Mouse (Mus musculus) hindbrain, embryonic 12.5 days (tissue): Measurements from ENCODE around the gene Gmnn. TPM values are rescaled to one million over a fixed set of nuclear protein-coding genes. Genes with fewer than 3 reads are reported as not detected.
A peak's percentile ranks its signal among the peaks of the same experiment; 100 is the strongest.

Experiments
- ATAC-seq: fragments of 200-750 bp; cut with Nextera tagmentation; 2 replicates; pipeline ENCODE4 v1.8.0; 2017; ENCODE audit warnings: moderate TSS enrichment; ENCODE audit not compliant: low FRiP score
- H3K27ac ChIP-seq: fragments of 300-500 bp; sonication (generic); 2 replicates; pipeline ENCODE4 v1.5.1; 2016; ENCODE audit warnings: mild to moderate bottlenecking
- H3K27me3 ChIP-seq: fragments of 300-500 bp; sonication (generic); 2 replicates; pipeline ENCODE4 v1.6.1; 2016; ENCODE audit warnings: mild to moderate bottlenecking
- H3K36me3 ChIP-seq: fragments of 300-500 bp; sonication (generic); 2 replicates; pipeline ENCODE4 v1.6.1; 2016; ENCODE audit warnings: mild to moderate bottlenecking
- H3K4me1 ChIP-seq: fragments of 300-500 bp; sonication (generic); 2 replicates; pipeline ENCODE4 v1.6.1; 2016
- H3K4me2 ChIP-seq: fragments of 300-500 bp; sonication (generic); replicated peaks from 2 replicates; pipeline ENCODE4 v1.6.1; 2016; ENCODE audit warnings: mild to moderate bottlenecking
- H3K4me3 ChIP-seq: fragments of 300-500 bp; sonication (generic); 2 replicates; pipeline ENCODE4 v1.5.1; 2016; ENCODE audit warnings: mild to moderate bottlenecking
- H3K9ac ChIP-seq: fragments of 300-500 bp; sonication (generic); 2 replicates; pipeline ENCODE4 v1.6.1; 2016; ENCODE audit warnings: mild to moderate bottlenecking, moderate library complexity
- H3K9me3 ChIP-seq: fragments of 300-500 bp; sonication (generic); replicated peaks from 2 replicates; pipeline ENCODE4 v1.6.1; 2016; ENCODE audit warnings: mild to moderate bottlenecking
- whole genome bisulfite sequencing: fragments of 180-500 bp; shearing (Covaris S2); methylation state at CpG from one replicate; pipeline ENCODE4 v1.1.7; 2016; 5-methylcytosine and 5-hydroxymethylcytosine counted together
- polyA plus RNA-seq: library from polyadenylated mRNA; unstranded; fragments of >200 nt; fragmentation: Nextera tagmentation; extraction: Ambion mirVana; gene quantifications from 2 replicates; pipeline ENCODE4 v1.2.1, GENCODE M21; 2016

Gene Gmnn
- polyA plus RNA-seq, 1 experiment from 2014 or later = 76.3 TPM

- Histone ChIP-seq H3K27ac (no peak overlapping the region), H3K4me1 (peaks cover 14% of the 10 kb centered on the region), H3K4me2 (no peak overlapping the region), H3K4me3 (no peak overlapping the region), H3K36me3 (peaks cover 21% of the 10 kb centered on the region; the same call in 1 of the 2 replicates), H3K9ac (no peak overlapping the region), H3K9me3 (no peaks in the 10 kb centered on the region), H3K27me3 (peaks cover 6% of the 10 kb centered on the region; the same call in 1 of the 2 replicates)
- no peak for ATAC-seq
- 67% methylated on average over 7 of the region's 7 CpGs for WGBS
These were observed 44.0 kb downstream of the Gmnn start for GRCm38 (mm10) chr13:24717677-24718076.

GRCm38 (mm10) chr13:24716441-24716840, 45.3 kb downstream of the Gmnn start:
- H3K27ac ChIP-seq = no peak overlapping the region
- 83% methylated on average over 9 of the region's 9 CpGs for WGBS
- H3K9me3 ChIP-seq = no peaks in the 10 kb centered on the region
- peaks cover 6% of the 10 kb centered on the region; the same call in 1 of the 2 replicates for H3K27me3 ChIP-seq
- ATAC-seq = no peak
- H3K4me2 ChIP-seq = no peak overlapping the region
- peaks cover 21% of the 10 kb centered on the region; the same call in 1 of the 2 replicates for H3K36me3 ChIP-seq
- peaks cover 14% of the 10 kb centered on the region for H3K4me1 ChIP-seq
- no peak overlapping the region for H3K4me3 ChIP-seq
- H3K9ac ChIP-seq = no peak overlapping the region

- H3K9ac ChIP-seq = no peak overlapping the region
- no peak overlapping the region for H3K4me3 ChIP-seq
- ATAC-seq = no peak
- no peak overlapping the region for H3K27ac ChIP-seq
- no peak overlapping the region for H3K4me2 ChIP-seq
- H3K9me3 ChIP-seq = no peaks in the 10 kb centered on the region
- H3K36me3 ChIP-seq = peaks cover 21% of the 10 kb centered on the region; the same call in 1 of the 2 replicates
- 58% methylated on average over 5 of the region's 5 CpGs for WGBS
- H3K4me1 ChIP-seq = peaks cover 14% of the 10 kb centered on the region
- peaks cover 6% of the 10 kb centered on the region; the same call in 1 of the 2 replicates for H3K27me3 ChIP-seq
These were observed 46.1 kb downstream of the Gmnn start for GRCm38 (mm10) chr13:24715601-24716000.

DNA sequence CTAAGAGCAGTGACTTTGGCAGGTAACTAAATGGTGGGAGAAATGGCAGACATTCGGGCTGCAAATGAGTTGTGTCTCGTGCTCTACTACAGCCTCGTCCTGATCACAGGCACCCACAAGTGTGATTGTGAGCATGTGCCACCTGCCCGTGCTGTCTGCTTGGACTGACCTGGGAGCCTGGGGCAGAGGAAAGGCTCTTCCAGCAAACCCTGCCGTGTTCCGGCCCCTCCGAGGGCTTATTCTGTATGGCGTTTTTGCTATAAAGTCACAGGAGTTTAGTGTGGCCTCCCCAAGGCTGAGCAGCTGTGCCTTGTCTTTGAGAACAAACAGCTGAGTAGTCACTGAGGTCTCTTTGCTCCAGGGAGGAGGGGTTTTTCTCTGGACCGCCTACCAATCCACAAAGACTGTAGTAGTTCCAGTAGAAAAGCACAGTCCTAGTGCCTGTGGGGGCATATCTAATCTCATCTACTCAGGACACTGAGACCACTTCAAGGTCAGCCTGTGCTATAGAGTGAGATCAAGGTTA, 47.3 kb downstream of the Gmnn start:
- WGBS = 73% methylated on average over 9 of the region's 9 CpGs
- H3K4me3 ChIP-seq = no peak overlapping the region
- no peak overlapping the region for H3K4me2 ChIP-seq
- no peak overlapping the region for H3K9ac ChIP-seq
- H3K9me3 ChIP-seq = no peaks in the 10 kb centered on the region
- ATAC-seq = no peak
- no peak overlapping the region for H3K27ac ChIP-seq
- H3K36me3 ChIP-seq = peaks cover 21% of the 10 kb centered on the region; the same call in 1 of the 2 replicates
- H3K4me1 ChIP-seq = peaks cover 14% of the 10 kb centered on the region
- peaks cover 6% of the 10 kb centered on the region; the same call in 1 of the 2 replicates for H3K27me3 ChIP-seq

DNA sequence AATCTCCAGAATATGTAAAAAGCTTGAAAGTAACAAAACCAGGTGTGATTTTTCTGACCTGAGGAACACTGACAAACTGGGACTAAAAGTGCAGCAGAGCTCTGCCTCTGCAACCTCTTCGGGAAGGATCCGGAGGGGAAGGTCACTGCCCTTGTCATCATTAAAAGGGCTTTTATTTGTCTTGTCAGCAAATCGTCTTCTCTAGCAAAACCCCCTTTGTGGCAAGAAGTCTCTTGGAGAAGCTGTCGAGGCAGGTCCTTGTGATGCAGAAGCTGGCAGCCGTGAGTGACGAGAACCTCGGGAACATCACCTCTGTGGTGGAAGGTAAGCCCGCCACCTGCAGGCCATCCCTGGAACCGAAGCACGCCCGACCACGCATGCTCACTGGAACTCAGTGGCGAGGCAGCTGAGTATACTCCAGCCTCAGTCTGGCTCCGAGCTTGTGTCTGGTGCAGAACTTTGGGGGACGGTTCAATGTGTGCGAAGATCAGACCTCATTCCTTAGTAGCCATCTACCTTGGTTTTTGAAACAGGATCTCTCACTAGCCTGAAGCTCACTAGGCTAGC, 48.2 kb downstream of the Gmnn start:
- WGBS = 6% methylated on average over 16 of the region's 16 CpGs
- Histone ChIP-seq H3K27ac (no peak overlapping the region), H3K4me1 (peaks cover 14% of the 10 kb centered on the region), H3K4me3 (peak overlapping the region; percentile 5; the same call in 1 of the 2 replicates), H3K4me2 (peak overlapping the region; percentile 31), H3K9ac (no peak overlapping the region), H3K36me3 (peaks cover 19% of the 10 kb centered on the region; the same call in 1 of the 2 replicates), H3K27me3 (peaks cover 6% of the 10 kb centered on the region; the same call in 1 of the 2 replicates), H3K9me3 (no peaks in the 10 kb centered on the region)
- ATAC-seq = peak; percentile 69; the same call in 1 of the 2 replicates

- no peak overlapping the region for H3K4me3 ChIP-seq
- 86% methylated on average over 7 of the region's 7 CpGs for WGBS
- H3K4me1 ChIP-seq = peaks cover 14% of the 10 kb centered on the region
- peaks cover 6% of the 10 kb centered on the region; the same call in 1 of the 2 replicates for H3K27me3 ChIP-seq
- H3K4me2 ChIP-seq = no peak overlapping the region
- no peak for ATAC-seq
- no peak overlapping the region for H3K27ac ChIP-seq
- no peaks in the 10 kb centered on the region for H3K9me3 ChIP-seq
- peaks cover 13% of the 10 kb centered on the region; the same call in 1 of the 2 replicates for H3K36me3 ChIP-seq
- H3K9ac ChIP-seq = no peak overlapping the region
These were observed 49.1 kb downstream of the Gmnn start for GRCm38 (mm10) chr13:24712581-24713130.

GRCm38 (mm10) chr13:24710968-24711367, 50.8 kb downstream of the Gmnn start:
- no peak overlapping the region for H3K4me3 ChIP-seq
- no peak overlapping the region for H3K27ac ChIP-seq
- peaks cover 5% of the 10 kb centered on the region; the same call in 1 of the 2 replicates for H3K27me3 ChIP-seq
- no peak overlapping the region for H3K4me2 ChIP-seq
- peaks cover 14% of the 10 kb centered on the region for H3K4me1 ChIP-seq
- WGBS = 67% methylated on average over 7 of the region's 7 CpGs
- H3K36me3 ChIP-seq = peaks cover 7% of the 10 kb centered on the region; the same call in 1 of the 2 replicates
- no peak overlapping the region for H3K9ac ChIP-seq
- H3K9me3 ChIP-seq = no peaks in the 10 kb centered on the region
- ATAC-seq = no peak

DNA sequence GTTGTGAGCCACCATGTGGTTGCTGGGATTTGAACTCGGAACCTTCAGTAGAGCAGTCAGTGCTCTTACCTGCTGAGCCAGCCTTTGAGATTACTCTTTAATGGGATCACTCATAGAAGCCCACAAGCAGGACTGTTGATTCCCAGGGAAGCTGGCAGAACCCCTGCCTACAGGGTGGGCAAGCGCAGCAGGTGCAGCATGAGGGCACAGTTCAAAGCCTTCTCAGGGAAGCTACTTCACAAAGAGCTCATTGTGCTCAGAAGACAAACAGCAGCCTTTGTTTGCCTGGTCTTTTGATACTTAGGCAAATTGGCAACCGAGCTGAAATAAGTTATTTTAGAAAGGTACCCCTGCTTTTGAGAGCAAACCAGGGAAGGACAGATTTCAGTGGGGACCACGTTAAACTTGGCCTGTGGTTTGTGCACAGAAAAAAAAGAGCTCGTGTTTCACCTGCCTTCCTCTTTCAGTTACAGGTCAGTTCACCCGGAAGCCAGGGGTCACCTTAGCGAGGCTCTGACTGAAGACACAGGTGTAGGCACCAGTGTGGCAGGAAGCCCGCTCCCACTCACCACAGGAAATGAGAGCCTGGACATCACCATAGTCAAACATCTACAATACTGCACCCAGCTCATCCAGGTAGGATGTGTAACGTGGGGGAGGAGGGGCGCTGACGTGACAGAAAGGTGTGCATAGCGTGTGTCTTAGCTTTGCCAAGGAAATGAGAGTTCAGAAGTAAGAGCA, 51.9 kb downstream of the Gmnn start:
- no peaks in the 10 kb centered on the region for H3K9me3 ChIP-seq
- no peak overlapping the region for H3K4me3 ChIP-seq
- H3K4me2 ChIP-seq = no peak overlapping the region
- H3K4me1 ChIP-seq = peaks cover 10% of the 10 kb centered on the region
- H3K9ac ChIP-seq = no peak overlapping the region
- ATAC-seq = no peak
- 61% methylated on average over 12 of the region's 12 CpGs for WGBS
- H3K27me3 ChIP-seq = no peaks in the 10 kb centered on the region
- H3K36me3 ChIP-seq = peaks cover 4% of the 10 kb centered on the region; the same call in 1 of the 2 replicates
- no peak overlapping the region for H3K27ac ChIP-seq

DNA sequence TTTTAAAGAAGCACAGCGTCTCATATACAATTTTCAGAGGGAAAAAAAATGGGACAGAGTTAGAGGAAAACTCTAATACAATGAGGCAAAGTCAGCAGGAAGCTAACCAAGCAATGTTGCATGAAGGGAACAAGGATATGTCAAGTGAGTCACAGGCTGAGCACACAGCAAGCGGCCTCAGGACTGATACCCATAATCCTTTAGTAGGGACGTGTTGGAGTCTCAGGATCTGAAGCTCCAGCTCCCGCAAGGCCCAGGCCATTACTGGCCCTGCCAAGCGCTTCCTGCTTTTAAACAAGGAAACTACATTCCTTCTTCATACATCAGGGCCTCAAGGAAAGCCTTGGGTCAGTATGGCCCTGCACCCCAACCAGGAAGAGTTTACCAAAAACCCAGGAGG, 59.6 kb downstream of the Gmnn start:
- H3K9ac ChIP-seq = no peak overlapping the region
- no peak overlapping the region for H3K4me2 ChIP-seq
- H3K27me3 ChIP-seq = no peaks in the 10 kb centered on the region
- H3K27ac ChIP-seq = no peak overlapping the region
- no peaks in the 10 kb centered on the region for H3K4me1 ChIP-seq
- H3K9me3 ChIP-seq = no peaks in the 10 kb centered on the region
- no peak for ATAC-seq
- H3K36me3 ChIP-seq = peaks cover 16% of the 10 kb centered on the region; the same call in 1 of the 2 replicates
- WGBS = 84% methylated on average over 5 of the region's 5 CpGs
- H3K4me3 ChIP-seq = no peak overlapping the region

Other genes starting within 250 kb of the Gmnn start
- gene Ripor2, start 179.7 kb downstream of the Gmnn start, polyA plus RNA-seq = 16.3 and 22.3 TPM in 2 replicates
- not detected in 2 replicates for gene Armh2, start 20.7 kb downstream of the Gmnn start, polyA plus RNA-seq
- gene BC005537, start 39.7 kb upstream of the Gmnn start, polyA plus RNA-seq = 16.5 and 20.8 TPM in 2 replicates
- 39.7 and 50.8 TPM in 2 replicates for gene Acot13, start 69.6 kb upstream of the Gmnn start, polyA plus RNA-seq
- gene Tdp2, start 69.8 kb upstream of the Gmnn start, polyA plus RNA-seq = 59.5 and 61.6 TPM in 2 replicates
- gene D130043K22Rik, start 83.2 kb upstream of the Gmnn start, polyA plus RNA-seq = 1.9 and 2.3 TPM in 2 replicates
- 8.9 and 9.3 TPM in 2 replicates for gene Aldh5a1, start 175.7 kb upstream of the Gmnn start, polyA plus RNA-seq
- 1.0 and 2.3 TPM in 2 replicates for gene Gpld1, start 181.2 kb upstream of the Gmnn start, polyA plus RNA-seq